Mouse (Mus musculus): ENCODE data around the gene Agbl4. TPM values are rescaled to one million over a fixed set of nuclear protein-coding genes. Genes with fewer than 3 reads are reported as not detected.

Gene Agbl4
- polyA plus RNA-seq, 1 experiment from 2014 or later: 0.19 TPM

DNA sequence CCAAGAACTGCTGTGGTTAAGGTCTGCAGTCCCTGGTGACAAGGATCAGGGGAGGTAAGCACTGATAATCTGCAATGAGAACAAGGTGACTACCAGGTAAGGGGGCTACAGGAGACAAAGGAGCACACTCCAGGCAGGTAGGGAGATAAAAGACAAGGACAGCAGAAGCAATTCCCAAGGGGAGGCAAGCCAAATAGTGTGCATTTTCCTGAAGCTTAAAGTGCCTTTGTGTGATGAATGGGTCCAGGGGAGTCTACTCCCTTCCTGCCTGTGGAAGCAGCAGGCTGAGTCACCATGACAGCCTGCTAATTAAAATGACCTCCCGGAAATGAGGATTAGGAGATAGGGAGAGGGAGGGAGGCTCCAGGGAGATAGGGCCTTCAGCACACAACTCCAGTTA, 1266.3 kb downstream of the Agbl4 start:
- Histone ChIP-seq H3K4me2 (replicated peaks; ENCODE audit: low read depth, low read length) (no peak overlapping the region), H3K4me3 (ENCODE audit: low read depth, low read length) (no peak overlapping the region), H3K27me3 (ENCODE audit: control insufficient read depth, insufficient read depth, low read length) (no peaks in the 10 kb centered on the region), H3K4me1 (ENCODE audit: control insufficient read depth, insufficient read depth, low read length) (peaks cover 13% of the 10 kb centered on the region), H3K9ac (replicated peaks; ENCODE audit: low read depth, low read length) (no peak overlapping the region), H3K9me3 (ENCODE audit: control insufficient read depth, low read depth, low read length) (no peaks in the 10 kb centered on the region), H3K36me3 (ENCODE audit: control insufficient read depth, insufficient read depth, low read length) (no peaks in the 10 kb centered on the region), H3K27ac (ENCODE audit: low read length) (peak overlapping the region; percentile 82)
- ATAC-seq (ENCODE audit: insufficient number of reproducible peaks, insufficient read depth, low FRiP score, low read depth): peak; percentile 70; the same call in 1 of the 2 replicates
- WGBS: 6% methylated on average over 1 of the region's 1 CpGs

DNA sequence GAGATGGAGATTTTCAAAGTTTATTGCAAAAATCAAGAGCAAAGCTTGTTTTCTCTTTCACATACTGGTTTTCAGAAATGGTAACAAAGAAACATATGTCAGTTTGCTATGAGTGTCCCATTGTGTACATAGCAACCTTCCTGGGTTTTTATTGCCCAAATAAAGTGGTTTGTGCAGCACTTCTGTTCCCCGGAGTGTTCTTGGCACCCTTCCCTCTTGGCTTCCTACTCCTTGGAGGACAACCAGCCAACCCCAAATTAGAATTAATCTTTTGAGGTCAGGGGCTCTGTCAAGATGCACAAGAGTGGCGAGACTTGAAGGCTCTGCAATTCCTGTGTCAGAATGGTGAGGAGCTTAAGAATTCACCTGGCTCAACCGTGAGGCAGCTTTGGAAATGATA, 1266.7 kb downstream of the Agbl4 start:
- no peak overlapping the region for H3K4me3 ChIP-seq (ENCODE audit: low read depth, low read length)
- no peaks in the 10 kb centered on the region for H3K27me3 ChIP-seq (ENCODE audit: control insufficient read depth, insufficient read depth, low read length)
- no peak overlapping the region for H3K4me2 ChIP-seq (replicated peaks; ENCODE audit: low read depth, low read length)
- H3K4me1 ChIP-seq (ENCODE audit: control insufficient read depth, insufficient read depth, low read length): peaks cover 13% of the 10 kb centered on the region
- 20% methylated on average over 3 of the region's 3 CpGs for WGBS
- no peak overlapping the region for H3K9ac ChIP-seq (replicated peaks; ENCODE audit: low read depth, low read length)
- peak overlapping the region; percentile 82 for H3K27ac ChIP-seq (ENCODE audit: low read length)
- H3K9me3 ChIP-seq (ENCODE audit: control insufficient read depth, low read depth, low read length): no peaks in the 10 kb centered on the region
- peak; percentile 56; the same call in 1 of the 2 replicates for ATAC-seq (ENCODE audit: insufficient number of reproducible peaks, insufficient read depth, low FRiP score, low read depth)
- H3K36me3 ChIP-seq (ENCODE audit: control insufficient read depth, insufficient read depth, low read length): no peaks in the 10 kb centered on the region

DNA sequence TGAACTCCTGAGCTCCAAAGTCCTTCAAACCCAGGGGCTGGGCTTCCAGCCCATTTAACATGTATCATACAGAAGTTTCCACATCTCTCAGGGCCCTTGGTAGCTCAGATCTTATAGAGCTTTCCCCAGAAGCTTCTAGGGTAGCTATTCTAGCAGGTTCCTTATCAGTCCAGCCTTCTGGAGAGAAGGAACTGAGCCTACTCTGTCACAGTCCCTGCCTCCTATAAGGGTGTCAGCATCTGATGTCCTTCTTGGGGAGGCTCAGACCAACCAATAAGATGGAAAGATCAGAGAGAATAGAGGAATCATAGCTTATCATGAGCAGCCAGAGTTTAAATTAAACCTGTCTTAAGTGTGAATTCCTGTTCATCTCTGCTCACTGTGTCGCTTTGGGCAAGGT, 1269.3 kb downstream of the Agbl4 start:
- H3K4me1 ChIP-seq (ENCODE audit: control insufficient read depth, insufficient read depth, low read length): peaks cover 24% of the 10 kb centered on the region
- H3K4me2 ChIP-seq (replicated peaks; ENCODE audit: low read depth, low read length): no peak overlapping the region
- no peaks in the 10 kb centered on the region for H3K27me3 ChIP-seq (ENCODE audit: control insufficient read depth, insufficient read depth, low read length)
- H3K9ac ChIP-seq (replicated peaks; ENCODE audit: low read depth, low read length): no peak overlapping the region
- H3K27ac ChIP-seq (ENCODE audit: low read length): no peak overlapping the region
- H3K36me3 ChIP-seq (ENCODE audit: control insufficient read depth, insufficient read depth, low read length): no peaks in the 10 kb centered on the region
- 84% methylated on average over 1 of the region's 1 CpGs for WGBS
- no peak for ATAC-seq (ENCODE audit: insufficient number of reproducible peaks, insufficient read depth, low FRiP score, low read depth)
- H3K4me3 ChIP-seq (ENCODE audit: low read depth, low read length): no peak overlapping the region
- H3K9me3 ChIP-seq (ENCODE audit: control insufficient read depth, low read depth, low read length): no peaks in the 10 kb centered on the region

DNA sequence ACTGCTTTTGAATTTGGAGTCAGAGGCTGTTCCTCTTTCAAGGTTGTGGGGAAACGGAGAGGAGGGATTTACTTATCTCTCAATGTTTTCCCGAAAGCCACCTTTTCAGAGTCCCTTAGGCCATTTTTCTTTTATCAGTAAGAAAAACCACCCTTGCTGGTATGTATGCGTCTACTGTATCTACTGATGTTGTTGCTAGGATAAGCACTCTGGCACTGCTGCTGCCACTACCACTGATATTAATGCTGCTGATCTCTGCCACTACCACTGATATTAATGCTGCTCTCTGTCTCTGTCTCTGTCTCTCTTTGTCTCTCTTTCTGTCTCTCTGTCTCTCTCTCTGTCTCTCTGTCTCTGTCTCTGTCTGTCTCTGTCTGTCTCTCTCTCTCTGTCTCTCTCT, 1271.9 kb downstream of the Agbl4 start:
- H3K4me3 ChIP-seq (ENCODE audit: low read depth, low read length): no peak overlapping the region
- ATAC-seq (ENCODE audit: insufficient number of reproducible peaks, insufficient read depth, low FRiP score, low read depth): no peak
- WGBS: 71% methylated on average over 3 of the region's 3 CpGs

DNA sequence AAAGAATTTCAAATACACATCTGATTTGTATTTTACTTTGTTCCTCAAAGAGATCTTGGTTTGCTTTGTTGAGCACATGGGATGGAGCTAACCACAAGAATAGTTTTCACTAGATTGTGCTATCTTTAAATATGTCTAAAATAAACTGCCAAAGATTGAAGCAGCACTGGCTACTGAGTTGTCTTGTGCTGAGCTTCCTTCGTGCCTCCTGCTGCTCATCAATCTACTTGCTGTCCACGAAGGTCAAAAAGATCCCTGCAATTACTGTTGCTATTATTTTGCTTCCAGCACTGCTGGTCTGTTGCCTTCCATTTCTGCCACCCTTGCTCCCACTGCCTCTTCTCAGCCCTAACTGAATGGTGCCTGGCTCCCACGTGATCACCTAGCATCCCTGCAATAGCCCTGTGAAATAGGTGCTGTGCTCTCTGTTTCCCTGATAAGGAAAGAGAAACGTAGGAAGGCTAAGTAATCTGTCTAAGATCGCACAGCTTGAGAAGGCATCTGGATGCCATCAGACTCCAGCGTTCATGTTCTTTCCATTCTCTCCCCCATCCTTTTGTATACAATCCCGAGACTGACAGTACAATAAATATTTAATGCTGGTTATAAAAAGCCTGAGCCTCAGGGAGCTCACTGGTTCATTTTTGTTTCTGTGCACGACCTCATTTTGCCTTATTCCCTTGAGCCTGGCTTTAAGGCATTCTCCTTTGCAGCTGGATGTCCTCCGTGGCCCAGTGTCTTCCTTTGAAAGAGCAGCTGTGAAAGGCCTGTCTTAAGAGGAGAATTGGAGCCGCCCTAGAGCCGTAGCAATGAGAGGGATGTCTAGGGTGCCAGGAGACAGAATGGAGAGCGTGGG, 1273.3 kb downstream of the Agbl4 start:
- Histone ChIP-seq H3K9me3 (ENCODE audit: control insufficient read depth, low read depth, low read length) (no peaks in the 10 kb centered on the region), H3K4me3 (ENCODE audit: low read depth, low read length) (no peak overlapping the region), H3K27ac (ENCODE audit: low read length) (peak overlapping the region; percentile 91), H3K4me1 (ENCODE audit: control insufficient read depth, insufficient read depth, low read length) (peaks cover 18% of the 10 kb centered on the region; the same call in 1 of the 2 replicates), H3K36me3 (ENCODE audit: control insufficient read depth, insufficient read depth, low read length) (no peaks in the 10 kb centered on the region), H3K9ac (replicated peaks; ENCODE audit: low read depth, low read length) (no peak overlapping the region), H3K4me2 (replicated peaks; ENCODE audit: low read depth, low read length) (no peak overlapping the region), H3K27me3 (ENCODE audit: control insufficient read depth, insufficient read depth, low read length) (no peaks in the 10 kb centered on the region)
- peak; percentile 83 for ATAC-seq (ENCODE audit: insufficient number of reproducible peaks, insufficient read depth, low FRiP score, low read depth)
- WGBS: 15% methylated on average over 12 of the region's 12 CpGs

More for the DNA sequence above, 1271.9 kb downstream of the Agbl4 start:
- no peak overlapping the region for H3K9ac ChIP-seq (replicated peaks; ENCODE audit: low read depth, low read length)
- no peaks in the 10 kb centered on the region for H3K9me3 ChIP-seq (ENCODE audit: control insufficient read depth, low read depth, low read length)
- H3K4me2 ChIP-seq (replicated peaks; ENCODE audit: low read depth, low read length): no peak overlapping the region
- peaks cover 21% of the 10 kb centered on the region; the same call in 1 of the 2 replicates for H3K4me1 ChIP-seq (ENCODE audit: control insufficient read depth, insufficient read depth, low read length)
- H3K27me3 ChIP-seq (ENCODE audit: control insufficient read depth, insufficient read depth, low read length): no peaks in the 10 kb centered on the region
- H3K36me3 ChIP-seq (ENCODE audit: control insufficient read depth, insufficient read depth, low read length): no peaks in the 10 kb centered on the region
- no peak overlapping the region for H3K27ac ChIP-seq (ENCODE audit: low read length)

DNA sequence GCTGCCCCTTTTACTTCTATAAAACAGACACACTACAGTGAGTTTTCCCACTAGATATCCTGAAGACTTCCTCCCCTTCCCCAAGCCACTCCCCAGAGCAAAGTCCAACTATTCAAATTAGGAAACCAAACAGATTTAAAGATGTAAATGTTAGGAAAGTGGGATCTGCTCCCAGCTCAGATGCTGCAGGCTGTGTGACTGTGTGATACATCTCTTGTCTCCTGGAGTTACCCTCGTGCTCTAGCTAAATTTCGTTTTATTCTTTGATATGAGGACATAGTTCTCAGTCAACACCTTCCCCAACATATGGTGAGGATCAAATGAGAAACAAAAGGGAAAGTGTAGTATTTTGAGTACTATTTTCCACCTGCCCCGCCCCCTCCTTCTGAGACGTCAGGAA, 1274.0 kb downstream of the Agbl4 start:
- Histone ChIP-seq H3K9me3 (ENCODE audit: control insufficient read depth, low read depth, low read length) (no peaks in the 10 kb centered on the region), H3K4me3 (ENCODE audit: low read depth, low read length) (no peak overlapping the region), H3K4me1 (ENCODE audit: control insufficient read depth, insufficient read depth, low read length) (peaks cover 18% of the 10 kb centered on the region; the same call in 1 of the 2 replicates), H3K36me3 (ENCODE audit: control insufficient read depth, insufficient read depth, low read length) (no peaks in the 10 kb centered on the region), H3K27me3 (ENCODE audit: control insufficient read depth, insufficient read depth, low read length) (no peaks in the 10 kb centered on the region), H3K4me2 (replicated peaks; ENCODE audit: low read depth, low read length) (no peak overlapping the region), H3K9ac (replicated peaks; ENCODE audit: low read depth, low read length) (no peak overlapping the region), H3K27ac (ENCODE audit: low read length) (peak overlapping the region; percentile 91)
- WGBS: 23% methylated on average over 4 of the region's 4 CpGs
- peak; percentile 58; the same call in 1 of the 2 replicates for ATAC-seq (ENCODE audit: insufficient number of reproducible peaks, insufficient read depth, low FRiP score, low read depth)

DNA sequence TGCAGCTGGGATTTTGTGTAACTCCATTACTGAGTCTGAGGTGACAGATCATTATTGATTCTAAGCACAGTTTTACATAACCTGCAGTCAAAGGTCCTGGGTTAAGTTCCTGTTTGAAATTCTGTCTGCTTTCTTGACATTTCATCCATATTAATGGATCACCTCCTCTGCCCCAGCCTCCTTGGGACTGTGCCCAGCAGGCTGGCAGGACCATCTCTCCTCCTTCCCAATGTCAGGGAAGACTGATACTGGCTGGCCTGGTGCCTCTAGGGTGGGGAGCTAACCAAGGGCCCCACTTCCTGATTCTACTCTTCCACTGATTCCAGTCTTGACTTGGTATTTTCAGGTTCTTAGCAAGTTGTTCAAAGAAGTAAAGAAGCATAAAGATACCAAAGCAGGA, 1276.4 kb downstream of the Agbl4 start:
- Histone ChIP-seq H3K4me1 (ENCODE audit: control insufficient read depth, insufficient read depth, low read length) (peaks cover 18% of the 10 kb centered on the region; the same call in 1 of the 2 replicates), H3K36me3 (ENCODE audit: control insufficient read depth, insufficient read depth, low read length) (no peaks in the 10 kb centered on the region), H3K27me3 (ENCODE audit: control insufficient read depth, insufficient read depth, low read length) (no peaks in the 10 kb centered on the region), H3K9me3 (ENCODE audit: control insufficient read depth, low read depth, low read length) (no peaks in the 10 kb centered on the region), H3K4me3 (ENCODE audit: low read depth, low read length) (no peak overlapping the region), H3K27ac (ENCODE audit: low read length) (no peak overlapping the region), H3K9ac (replicated peaks; ENCODE audit: low read depth, low read length) (no peak overlapping the region), H3K4me2 (replicated peaks; ENCODE audit: low read depth, low read length) (no peak overlapping the region)
- no peak for ATAC-seq (ENCODE audit: insufficient number of reproducible peaks, insufficient read depth, low FRiP score, low read depth)

DNA sequence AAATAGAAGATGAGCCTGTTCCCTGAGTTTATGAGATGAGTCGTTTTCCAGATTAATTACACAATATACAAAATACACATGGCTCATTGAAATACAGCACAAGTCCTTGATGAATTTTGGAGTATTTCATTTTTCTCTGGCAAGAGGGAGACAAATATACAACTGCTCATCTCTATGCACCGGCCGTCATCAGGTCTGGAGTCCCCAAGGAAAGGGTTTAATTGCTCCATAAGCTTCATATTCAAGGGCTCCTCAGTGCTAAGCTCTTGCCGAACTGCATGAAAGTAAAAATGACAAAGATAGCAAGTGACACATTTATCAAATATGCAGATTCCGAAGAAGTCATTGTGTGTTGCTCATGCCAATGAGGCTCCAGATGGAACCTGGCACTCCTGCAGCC, 1284.5 kb downstream of the Agbl4 start:
- Histone ChIP-seq H3K27ac (ENCODE audit: low read length) (no peak overlapping the region), H3K27me3 (ENCODE audit: control insufficient read depth, insufficient read depth, low read length) (no peaks in the 10 kb centered on the region), H3K9me3 (ENCODE audit: control insufficient read depth, low read depth, low read length) (no peaks in the 10 kb centered on the region), H3K4me2 (replicated peaks; ENCODE audit: low read depth, low read length) (no peak overlapping the region), H3K4me3 (ENCODE audit: low read depth, low read length) (no peak overlapping the region), H3K4me1 (ENCODE audit: control insufficient read depth, insufficient read depth, low read length) (0 out of 2 replicates have a peak, but pooled peaks cover 3% of the 10 kb centered on the region), H3K36me3 (ENCODE audit: control insufficient read depth, insufficient read depth, low read length) (no peaks in the 10 kb centered on the region), H3K9ac (replicated peaks; ENCODE audit: low read depth, low read length) (no peak overlapping the region)
- no peak for ATAC-seq (ENCODE audit: insufficient number of reproducible peaks, insufficient read depth, low FRiP score, low read depth)
- 88% methylated on average over 5 of the region's 5 CpGs for WGBS
